Mouse (Mus musculus) brown adipose tissue, adult 24 weeks (tissue): ENCODE measurements at regions not wholly inside any gene's neighbourhood (a gene's known extent, or its start where the extent isn't known, plus 50 kb on each side); places are given as distances from the start of the nearest gene placed in this dataset.

Source experiments
- H3K27ac ChIP-seq: fragments of 200-500 bp; replicated peaks from 2 replicates; pipeline ENCODE4 v1.5.1; 2012; ENCODE audit warnings: low read depth, mild to moderate bottlenecking, low read length
- H3K4me1 ChIP-seq: fragments of 200-500 bp; 2 replicates; pipeline ENCODE4 v1.6.1; 2012; ENCODE audit warnings: low read length, mixed read lengths; ENCODE audit not compliant: control insufficient read depth, insufficient read depth, insufficient read length
- H3K4me3 ChIP-seq: fragments of 200-500 bp; 2 replicates; pipeline ENCODE4 v1.5.1; 2012; ENCODE audit warnings: low read depth, mild to moderate bottlenecking, low read length, moderate library complexity; ENCODE audit not compliant: insufficient read depth

GRCm38 (mm10) chr14:58714856-58715255, 427.8 kb downstream of the 1700129C05Rik start:
- Histone ChIP-seq H3K27ac (no peak overlapping the region), H3K4me1 (no peaks in the 10 kb centered on the region), H3K4me3 (no peak overlapping the region)

- Histone ChIP-seq H3K4me3 (no peak overlapping the region), H3K27ac (no peak overlapping the region), H3K4me1 (no peaks in the 10 kb centered on the region)
These were observed 432.8 kb downstream of the 1700129C05Rik start for GRCm38 (mm10) chr14:58709861-58710260.

DNA sequence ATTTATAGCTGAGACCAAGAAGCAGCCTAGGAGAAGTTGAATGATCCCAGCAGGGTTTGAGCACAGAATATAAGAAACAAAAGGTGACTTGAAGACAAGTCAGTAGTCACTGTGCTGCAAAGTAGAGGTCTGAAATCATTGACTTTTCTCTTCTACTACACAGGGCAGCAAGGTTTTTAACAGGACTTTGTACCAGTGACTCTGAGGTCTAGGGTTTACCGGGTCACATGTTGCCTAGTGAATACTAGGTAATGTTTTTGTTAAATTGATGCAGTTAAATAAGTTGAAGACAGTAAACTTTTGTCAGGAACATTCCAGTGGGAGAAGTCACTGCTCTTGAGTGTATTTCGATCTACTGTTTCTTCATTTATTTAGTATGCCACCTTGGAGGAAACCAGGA, 433.4 kb downstream of the 1700129C05Rik start:
- Histone ChIP-seq H3K4me1 (no peaks in the 10 kb centered on the region), H3K4me3 (no peak overlapping the region), H3K27ac (no peak overlapping the region)

GRCm38 (mm10) chr14:58701765-58702164, 440.9 kb downstream of the 1700129C05Rik start:
- H3K4me3 ChIP-seq, result no peak overlapping the region
- H3K27ac ChIP-seq, result no peak overlapping the region
- H3K4me1 ChIP-seq, result no peaks in the 10 kb centered on the region

- no peak overlapping the region for H3K27ac ChIP-seq
- H3K4me3 ChIP-seq, result no peak overlapping the region
- H3K4me1 ChIP-seq, result no peaks in the 10 kb centered on the region
These were observed 451.4 kb downstream of the 1700129C05Rik start for GRCm38 (mm10) chr14:58691129-58691828.

- H3K4me3 ChIP-seq, result no peak overlapping the region
- no peak overlapping the region for H3K27ac ChIP-seq
- H3K4me1 ChIP-seq, result no peaks in the 10 kb centered on the region
These were observed 454.9 kb downstream of the 1700129C05Rik start for GRCm38 (mm10) chr14:58687814-58688213.

- H3K27ac ChIP-seq, result no peak overlapping the region
- H3K4me3 ChIP-seq, result no peak overlapping the region
- no peaks in the 10 kb centered on the region for H3K4me1 ChIP-seq
These were observed 463.9 kb downstream of the 1700129C05Rik start for GRCm38 (mm10) chr14:58678781-58679180.

DNA sequence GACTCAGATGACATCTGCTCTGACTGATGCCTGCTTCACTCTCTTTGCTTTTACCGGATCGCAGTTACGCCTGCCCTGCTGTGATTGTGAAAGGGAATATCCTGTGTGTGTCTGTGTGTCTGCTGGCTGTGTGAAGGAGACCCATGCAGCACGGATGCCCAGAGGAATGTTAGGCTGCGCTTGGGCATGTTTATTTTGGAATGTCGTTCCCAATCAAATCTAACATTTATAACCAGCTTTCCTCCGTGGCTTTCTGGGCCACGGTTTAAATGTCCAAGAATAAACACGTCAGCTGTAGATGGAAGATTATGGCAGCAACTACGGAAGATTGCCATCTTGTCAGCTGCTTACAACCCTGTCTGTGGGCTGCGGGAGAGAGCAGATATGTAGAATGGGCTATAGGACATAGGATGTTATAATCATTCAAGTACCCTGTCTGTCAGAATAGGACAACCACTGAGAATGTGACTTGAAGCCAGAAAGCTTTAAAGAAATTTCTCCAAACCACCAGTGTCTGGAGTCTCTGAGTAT, 464.5 kb downstream of the 1700129C05Rik start:
- H3K4me1 ChIP-seq, result no peaks in the 10 kb centered on the region
- no peak overlapping the region for H3K27ac ChIP-seq
- H3K4me3 ChIP-seq, result no peak overlapping the region

DNA sequence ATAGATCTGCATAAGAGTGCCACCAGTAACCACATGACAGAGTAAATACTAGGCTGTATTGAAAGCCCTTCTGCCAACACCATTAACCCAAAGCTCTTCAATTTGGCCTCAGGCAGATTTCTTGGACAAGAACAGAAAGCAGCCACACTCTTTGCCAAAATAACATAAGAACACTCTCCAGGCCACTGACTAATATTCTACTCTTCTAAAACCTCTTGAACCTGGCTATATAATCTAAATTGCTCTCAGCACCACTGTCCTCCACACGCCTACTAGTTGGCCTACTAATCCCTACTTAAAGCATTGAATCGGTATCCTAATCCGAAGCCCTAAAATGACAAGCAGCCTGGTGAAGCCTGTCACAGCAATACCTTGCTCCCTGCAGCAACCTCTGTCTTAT, 467.5 kb downstream of the 1700129C05Rik start:
- H3K27ac ChIP-seq, result no peak overlapping the region
- H3K4me3 ChIP-seq, result no peak overlapping the region
- H3K4me1 ChIP-seq, result no peaks in the 10 kb centered on the region

DNA sequence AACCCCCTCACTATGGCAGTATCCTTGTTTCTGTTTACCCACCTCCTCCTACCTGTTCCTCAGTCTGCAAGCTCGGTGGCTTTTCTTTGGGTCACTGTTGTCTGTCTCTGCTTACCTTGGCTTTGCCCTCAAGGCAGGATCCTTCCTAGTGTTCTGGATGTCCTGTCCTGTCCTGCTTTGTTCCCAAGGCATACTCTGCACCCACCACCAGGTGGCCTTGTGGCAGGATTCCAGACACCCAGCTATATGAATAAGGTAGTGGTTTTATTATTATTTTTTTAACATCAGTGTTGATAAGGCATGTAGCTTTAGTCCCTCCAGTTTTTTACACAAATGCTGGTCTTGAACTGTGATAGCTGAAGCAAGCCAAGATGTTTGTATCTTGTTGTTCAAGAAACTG, 478.7 kb downstream of the 1700129C05Rik start:
- no peaks in the 10 kb centered on the region; the same call in 1 of the 2 replicates for H3K4me1 ChIP-seq
- no peak overlapping the region for H3K4me3 ChIP-seq
- H3K27ac ChIP-seq, result no peak overlapping the region

GRCm38 (mm10) chr14:58662601-58663000, 480.1 kb downstream of the 1700129C05Rik start:
- H3K4me3 ChIP-seq, result no peak overlapping the region
- H3K4me1 ChIP-seq, result no peaks in the 10 kb centered on the region; the same call in 1 of the 2 replicates
- H3K27ac ChIP-seq, result no peak overlapping the region

DNA sequence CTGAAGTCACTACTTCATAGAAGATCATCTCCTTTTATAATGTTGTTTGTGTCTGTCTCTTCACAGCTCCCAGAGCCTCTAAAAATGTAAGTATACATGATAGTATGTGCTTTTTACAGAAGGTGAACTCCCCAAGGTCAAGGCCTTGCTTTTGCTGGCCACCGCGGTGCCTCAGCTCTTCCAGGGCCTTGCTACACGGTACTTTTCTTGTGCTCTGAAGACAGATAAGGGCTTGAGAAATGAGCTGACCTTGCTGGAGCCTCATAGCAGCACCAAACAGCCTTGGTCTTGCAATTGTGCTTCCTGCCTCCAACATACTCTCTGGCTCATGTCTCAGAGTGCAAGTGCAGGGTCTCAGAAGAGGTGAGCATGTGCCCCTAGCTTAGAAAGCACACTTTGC, 481.3 kb downstream of the 1700129C05Rik start:
- no peaks in the 10 kb centered on the region; the same call in 1 of the 2 replicates for H3K4me1 ChIP-seq
- H3K4me3 ChIP-seq, result no peak overlapping the region
- no peak overlapping the region for H3K27ac ChIP-seq

GRCm38 (mm10) chr14:58657263-58657662, 485.4 kb downstream of the 1700129C05Rik start:
- Histone ChIP-seq H3K27ac (no peak overlapping the region), H3K4me3 (no peak overlapping the region), H3K4me1 (no peaks in the 10 kb centered on the region)

GRCm38 (mm10) chr14:58656935-58657238, 485.8 kb downstream of the 1700129C05Rik start:
- no peak overlapping the region for H3K27ac ChIP-seq
- no peaks in the 10 kb centered on the region for H3K4me1 ChIP-seq
- H3K4me3 ChIP-seq, result no peak overlapping the region

DNA sequence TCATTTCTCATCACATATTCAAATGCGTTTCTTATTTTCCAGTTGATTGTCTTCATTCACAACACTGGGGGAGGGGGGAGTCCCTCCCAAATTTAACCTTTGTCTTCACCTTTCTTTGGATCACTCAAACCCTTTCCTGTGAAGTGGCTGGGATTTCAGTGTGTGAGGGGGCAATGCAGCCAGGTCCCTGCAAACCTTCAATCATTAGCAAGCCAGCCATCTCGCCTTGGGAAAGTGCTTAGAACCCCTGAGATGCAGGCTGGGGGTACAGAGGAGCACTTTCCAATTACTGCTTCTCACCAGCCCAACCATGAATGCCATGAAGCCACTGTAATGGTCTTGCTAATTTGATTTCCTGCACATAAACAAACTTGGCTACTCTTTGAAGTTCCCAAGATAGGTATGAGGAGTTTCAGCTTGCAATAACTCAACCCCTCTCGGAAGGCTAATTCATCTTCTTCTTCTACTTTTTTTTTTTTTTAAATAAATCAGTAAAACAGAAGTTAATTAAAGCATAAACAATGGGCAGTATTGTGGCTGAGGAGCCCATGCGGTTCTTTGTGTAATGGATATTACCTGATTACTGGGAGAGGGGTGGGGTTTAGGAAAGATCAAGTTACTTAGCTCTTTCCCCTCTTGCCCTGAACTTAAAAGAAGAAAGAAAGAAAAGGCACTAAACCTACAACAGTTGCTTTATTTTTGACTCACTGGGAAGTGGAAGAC, 486.3 kb downstream of the 1700129C05Rik start:
- Histone ChIP-seq H3K4me3 (no peak overlapping the region), H3K4me1 (no peaks in the 10 kb centered on the region), H3K27ac (no peak overlapping the region)

DNA sequence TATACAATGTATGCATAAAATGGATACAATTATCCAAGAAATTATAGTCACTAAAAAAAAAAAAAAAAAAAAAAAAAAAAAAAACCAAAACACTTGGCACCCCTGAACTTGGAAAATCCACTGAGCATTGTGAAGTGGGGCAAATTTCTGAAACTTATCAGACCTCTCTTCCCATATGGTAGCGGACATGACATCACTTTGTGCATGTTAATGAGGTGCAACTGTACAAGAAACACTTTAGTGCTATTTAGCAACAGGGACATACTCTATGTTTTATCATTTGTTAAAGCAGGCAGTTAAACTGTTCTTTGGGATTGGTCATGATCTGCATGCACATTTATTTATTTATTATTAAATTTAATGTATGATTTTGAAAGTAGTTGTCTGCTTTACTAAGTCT, 489.7 kb downstream of the 1700129C05Rik start:
- Histone ChIP-seq H3K27ac (no peak overlapping the region), H3K4me3 (no peak overlapping the region), H3K4me1 (no peaks in the 10 kb centered on the region)
